Mouse (Mus musculus): Measurements from ENCODE around the gene Pappa2. TPM values are rescaled to one million over a fixed set of nuclear protein-coding genes. Genes with fewer than 3 reads are reported as not detected.

The Pappa2 gene
- polyA plus RNA-seq, 1 experiment from 2014 or later = 0.01 TPM

DNA sequence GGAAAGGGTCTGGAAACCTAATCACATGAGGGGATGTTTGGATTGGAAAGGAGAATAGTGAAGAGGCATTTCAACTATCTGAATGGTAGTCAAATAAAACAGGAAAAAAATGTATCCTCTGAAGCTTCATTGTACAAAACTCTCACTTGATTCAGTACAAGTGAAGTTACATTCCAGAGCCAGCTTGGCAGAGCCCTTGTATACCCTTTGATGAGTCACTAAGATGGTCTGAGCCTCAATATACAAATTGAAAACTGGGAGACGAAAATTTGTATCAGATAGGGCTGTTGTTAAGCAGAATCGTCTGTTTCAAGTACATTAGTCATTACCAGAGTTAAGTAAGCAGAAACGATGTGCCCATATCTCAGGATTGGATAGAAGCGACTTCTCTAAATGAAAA is 143.1 kb downstream of the Pappa2 start:
- no peak for ATAC-seq (ENCODE audit: insufficient read depth)
- Histone ChIP-seq H3K27me3 (no peaks in the 10 kb centered on the region), H3K4me2 (no peak overlapping the region), H3K27ac (replicated peaks) (no peak overlapping the region), H3K9ac (no peak overlapping the region), H3K36me3 (replicated peaks) (no peaks in the 10 kb centered on the region), H3K4me1 (replicated peaks) (no peaks in the 10 kb centered on the region), H3K9me3 (replicated peaks) (no peaks in the 10 kb centered on the region), H3K4me3 (replicated peaks) (no peak overlapping the region)
- 56% methylated on average over 4 of the region's 4 CpGs for WGBS (ENCODE audit: insufficient replicate concordance)

DNA sequence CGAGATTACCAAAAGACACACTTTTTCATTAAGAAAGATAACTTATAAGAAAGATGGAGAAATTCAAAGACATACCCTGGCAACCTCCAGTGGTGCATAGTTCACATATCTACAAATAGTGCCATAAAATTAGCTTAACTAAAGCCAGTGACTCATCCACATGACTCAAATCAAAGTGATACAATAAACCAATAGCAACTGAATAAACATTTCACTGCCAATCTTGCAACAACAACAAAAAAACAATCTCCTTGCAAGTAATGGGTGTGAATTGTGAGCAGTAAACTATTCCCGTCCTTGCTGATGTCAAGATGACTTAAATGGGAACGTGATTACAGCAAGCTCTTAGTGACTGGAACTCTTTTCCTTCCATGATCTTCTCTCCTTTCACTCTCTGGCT is 150.1 kb downstream of the Pappa2 start:
- ATAC-seq (ENCODE audit: insufficient read depth) = no peak

DNA sequence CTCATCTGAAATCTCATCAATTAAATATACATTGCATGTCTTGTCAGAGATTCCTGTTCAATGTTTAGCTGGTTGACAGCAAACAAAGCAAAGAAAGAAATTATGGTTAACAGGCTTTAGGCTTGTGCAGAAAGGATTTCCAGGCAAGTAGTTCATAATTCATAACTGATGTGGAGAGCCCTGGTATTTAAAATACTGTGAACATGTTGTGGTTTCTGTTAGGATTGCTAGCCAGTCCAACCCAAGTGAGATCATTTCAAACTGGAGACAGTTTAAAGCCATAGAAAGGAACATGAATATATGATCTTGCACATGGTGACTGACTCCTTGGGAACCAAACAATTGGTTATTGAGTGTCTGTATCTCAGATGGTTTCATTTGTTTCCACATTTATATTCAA is 152.4 kb downstream of the Pappa2 start:
- ATAC-seq (ENCODE audit: insufficient read depth) = no peak

More for the DNA sequence above, 150.1 kb downstream of the Pappa2 start:
- Histone ChIP-seq H3K4me2 (no peak overlapping the region), H3K27ac (replicated peaks) (no peak overlapping the region), H3K4me3 (replicated peaks) (no peak overlapping the region), H3K36me3 (replicated peaks) (no peaks in the 10 kb centered on the region), H3K27me3 (no peaks in the 10 kb centered on the region), H3K9ac (no peak overlapping the region), H3K9me3 (replicated peaks) (no peaks in the 10 kb centered on the region), H3K4me1 (replicated peaks) (no peaks in the 10 kb centered on the region)
- 45% methylated on average over 3 of the region's 3 CpGs for WGBS (ENCODE audit: insufficient replicate concordance)

DNA sequence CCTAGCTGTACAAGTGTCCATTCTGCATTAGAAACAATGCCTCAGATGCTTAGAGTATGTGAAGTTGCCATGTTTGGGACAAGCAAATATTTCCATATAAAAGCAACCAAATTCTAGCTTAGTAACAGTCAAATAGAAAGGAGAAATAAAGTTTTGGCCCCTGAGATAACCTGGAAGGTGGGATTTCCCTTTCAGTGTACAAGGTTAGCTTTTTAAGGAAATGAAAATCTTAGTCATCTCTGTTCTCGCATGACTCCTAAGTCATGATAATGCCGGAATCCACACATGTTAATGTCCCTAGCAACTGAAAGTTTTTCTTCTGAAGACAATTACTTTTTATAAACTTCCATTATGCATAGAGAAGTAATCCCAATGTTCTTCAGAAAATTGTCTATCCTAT is 160.6 kb downstream of the Pappa2 start:
- Histone ChIP-seq H3K9me3 (replicated peaks) (no peaks in the 10 kb centered on the region), H3K27me3 (no peaks in the 10 kb centered on the region), H3K4me1 (replicated peaks) (no peaks in the 10 kb centered on the region), H3K4me2 (no peak overlapping the region), H3K9ac (no peak overlapping the region), H3K27ac (replicated peaks) (no peak overlapping the region), H3K36me3 (replicated peaks) (no peaks in the 10 kb centered on the region), H3K4me3 (replicated peaks) (no peak overlapping the region)
- ATAC-seq (ENCODE audit: insufficient read depth) = no peak
- WGBS (ENCODE audit: insufficient replicate concordance) = 70% methylated on average over 2 of the region's 2 CpGs

More for the DNA sequence above, 152.4 kb downstream of the Pappa2 start:
- no peak overlapping the region for H3K27ac ChIP-seq (replicated peaks)
- H3K27me3 ChIP-seq = no peaks in the 10 kb centered on the region
- no peaks in the 10 kb centered on the region for H3K36me3 ChIP-seq (replicated peaks)
- H3K9ac ChIP-seq = no peak overlapping the region
- H3K4me3 ChIP-seq (replicated peaks) = no peak overlapping the region
- H3K9me3 ChIP-seq (replicated peaks) = no peaks in the 10 kb centered on the region
- H3K4me1 ChIP-seq (replicated peaks) = no peaks in the 10 kb centered on the region
- H3K4me2 ChIP-seq = no peak overlapping the region

DNA sequence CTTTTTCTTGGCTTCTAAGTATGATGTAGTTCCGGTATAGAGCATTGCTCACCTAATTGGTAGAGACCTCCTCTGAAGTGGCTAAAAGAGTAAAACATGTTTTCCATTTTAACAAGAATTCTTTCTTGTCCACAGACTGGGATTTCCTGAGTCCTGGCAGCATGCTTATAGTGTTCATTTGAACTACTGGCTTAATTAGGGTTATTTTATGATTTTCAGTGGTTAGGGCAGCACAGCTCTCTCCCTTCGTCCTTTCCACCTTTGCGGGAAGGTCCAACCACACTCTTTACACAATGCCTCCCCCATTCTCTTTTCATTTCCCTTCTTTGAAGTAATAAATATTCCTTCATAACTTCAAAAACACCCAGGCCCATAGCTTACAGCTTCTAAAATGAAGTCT is 163.8 kb downstream of the Pappa2 start:
- no peak for ATAC-seq (ENCODE audit: insufficient read depth)
- H3K9me3 ChIP-seq (replicated peaks) = no peaks in the 10 kb centered on the region
- WGBS (ENCODE audit: insufficient replicate concordance) = 65% methylated on average over 3 of the region's 3 CpGs
- no peaks in the 10 kb centered on the region for H3K27me3 ChIP-seq
- no peak overlapping the region for H3K4me2 ChIP-seq
- H3K4me3 ChIP-seq (replicated peaks) = no peak overlapping the region
- H3K27ac ChIP-seq (replicated peaks) = no peak overlapping the region
- no peaks in the 10 kb centered on the region for H3K4me1 ChIP-seq (replicated peaks)
- no peak overlapping the region for H3K9ac ChIP-seq
- no peaks in the 10 kb centered on the region for H3K36me3 ChIP-seq (replicated peaks)

DNA sequence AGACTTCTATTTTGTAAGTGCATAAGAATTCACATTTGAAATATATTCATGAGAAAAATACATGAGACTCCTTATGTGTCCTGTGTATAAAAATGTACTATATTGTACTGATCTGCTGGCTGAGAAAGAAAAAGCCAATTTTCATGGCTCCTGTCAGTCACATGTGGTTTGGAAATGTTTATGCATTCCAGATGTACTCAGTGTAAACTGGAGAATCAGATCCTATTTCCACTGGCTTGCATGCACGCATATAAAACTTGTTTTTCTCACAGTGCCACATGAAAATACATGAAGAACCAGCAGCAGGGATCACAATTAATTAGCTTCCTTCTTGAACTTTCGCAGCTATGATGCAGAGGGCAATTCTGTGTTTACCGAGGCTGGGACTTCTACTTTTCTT is 168.4 kb downstream of the Pappa2 start:
- H3K27ac ChIP-seq (replicated peaks) = no peak overlapping the region
- no peaks in the 10 kb centered on the region for H3K9me3 ChIP-seq (replicated peaks)
- no peaks in the 10 kb centered on the region for H3K4me1 ChIP-seq (replicated peaks)
- H3K36me3 ChIP-seq (replicated peaks) = no peaks in the 10 kb centered on the region
- WGBS (ENCODE audit: insufficient replicate concordance) = 49% methylated on average over 3 of the region's 3 CpGs
- H3K9ac ChIP-seq = no peak overlapping the region
- ATAC-seq (ENCODE audit: insufficient read depth) = no peak
- H3K27me3 ChIP-seq = no peaks in the 10 kb centered on the region
- H3K4me2 ChIP-seq = no peak overlapping the region
- H3K4me3 ChIP-seq (replicated peaks) = no peak overlapping the region

DNA sequence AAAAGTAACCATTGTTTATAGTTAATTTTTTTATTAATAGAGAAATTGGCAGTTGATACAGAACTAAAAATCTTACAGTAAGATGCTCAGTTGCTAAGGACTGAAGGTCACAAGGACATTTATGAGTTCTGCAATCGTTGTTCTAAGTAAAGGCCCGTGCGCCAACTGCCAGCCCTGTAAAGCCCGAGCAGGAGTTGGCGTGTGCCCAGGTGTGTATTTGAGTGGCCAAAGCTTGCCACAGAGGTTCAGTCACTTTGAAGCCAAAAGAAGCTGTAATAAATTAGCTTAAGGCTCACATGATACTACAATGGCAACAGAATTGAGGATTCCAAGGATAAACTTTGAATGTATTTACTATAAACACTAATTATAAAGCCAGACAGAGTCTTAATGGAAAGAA is 204.8 kb downstream of the Pappa2 start:
- 67% methylated on average over 5 of the region's 5 CpGs for WGBS (ENCODE audit: insufficient replicate concordance)
- H3K4me2 ChIP-seq = no peak overlapping the region
- H3K27me3 ChIP-seq = no peaks in the 10 kb centered on the region
- H3K4me3 ChIP-seq (replicated peaks) = no peak overlapping the region
- no peak for ATAC-seq (ENCODE audit: insufficient read depth)
- H3K27ac ChIP-seq (replicated peaks) = no peak overlapping the region
- no peaks in the 10 kb centered on the region for H3K4me1 ChIP-seq (replicated peaks)
- no peaks in the 10 kb centered on the region for H3K9me3 ChIP-seq (replicated peaks)
- H3K36me3 ChIP-seq (replicated peaks) = no peaks in the 10 kb centered on the region
- no peak overlapping the region for H3K9ac ChIP-seq

DNA sequence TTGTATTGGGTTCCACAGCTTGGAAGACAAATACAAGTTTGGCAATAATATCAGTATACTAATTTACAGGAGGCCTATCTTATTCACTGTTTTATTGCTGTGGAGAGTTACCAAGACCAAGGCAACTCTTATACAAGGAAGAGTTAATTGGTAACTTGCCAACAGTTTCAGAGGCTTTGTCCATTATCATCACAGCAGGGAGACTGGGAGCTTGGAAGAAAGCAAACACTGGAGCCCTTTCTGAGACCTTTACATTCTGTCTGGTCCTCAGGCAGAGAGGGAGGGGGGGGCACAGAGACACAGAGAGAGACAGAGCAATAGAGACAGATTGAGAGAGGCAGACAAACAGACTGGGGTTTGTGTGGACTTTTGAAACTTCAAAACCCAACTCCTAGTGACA is 207.2 kb downstream of the Pappa2 start:
- no peaks in the 10 kb centered on the region for H3K9me3 ChIP-seq (replicated peaks)
- H3K9ac ChIP-seq = no peak overlapping the region
- ATAC-seq (ENCODE audit: insufficient read depth) = no peak
- no peaks in the 10 kb centered on the region for H3K36me3 ChIP-seq (replicated peaks)
- no peak overlapping the region for H3K4me2 ChIP-seq
- H3K27me3 ChIP-seq = no peaks in the 10 kb centered on the region
- no peak overlapping the region for H3K4me3 ChIP-seq (replicated peaks)
- no peak overlapping the region for H3K27ac ChIP-seq (replicated peaks)
- no peaks in the 10 kb centered on the region for H3K4me1 ChIP-seq (replicated peaks)

DNA sequence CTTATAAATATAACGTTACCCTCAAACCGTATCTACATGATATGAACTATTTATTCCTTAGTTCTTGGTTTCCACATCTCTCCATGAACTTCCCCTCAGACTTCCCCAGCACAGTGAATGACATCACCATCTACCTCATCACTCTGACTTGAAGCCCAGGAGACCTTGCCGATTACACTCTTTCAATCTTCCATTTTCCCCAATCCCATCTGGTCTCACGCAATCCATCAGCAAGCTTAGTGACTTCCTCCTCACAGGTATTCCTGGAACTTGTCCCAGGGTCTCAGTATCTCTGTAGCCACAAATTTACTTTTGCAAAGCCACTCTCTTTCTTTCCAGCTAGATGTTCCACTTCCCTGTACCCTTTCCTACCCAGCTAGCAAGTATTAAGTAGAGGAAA is 209.5 kb downstream of the Pappa2 start:
- H3K27ac ChIP-seq (replicated peaks) = no peak overlapping the region
- no peak overlapping the region for H3K4me3 ChIP-seq (replicated peaks)
- H3K9me3 ChIP-seq (replicated peaks) = no peaks in the 10 kb centered on the region
- H3K36me3 ChIP-seq (replicated peaks) = no peaks in the 10 kb centered on the region
- no peak overlapping the region for H3K4me2 ChIP-seq
- no peaks in the 10 kb centered on the region for H3K4me1 ChIP-seq (replicated peaks)
- ATAC-seq (ENCODE audit: insufficient read depth) = no peak
- H3K27me3 ChIP-seq = no peaks in the 10 kb centered on the region
- no peak overlapping the region for H3K9ac ChIP-seq
- 67% methylated on average over 4 of the region's 4 CpGs for WGBS (ENCODE audit: insufficient replicate concordance)

DNA sequence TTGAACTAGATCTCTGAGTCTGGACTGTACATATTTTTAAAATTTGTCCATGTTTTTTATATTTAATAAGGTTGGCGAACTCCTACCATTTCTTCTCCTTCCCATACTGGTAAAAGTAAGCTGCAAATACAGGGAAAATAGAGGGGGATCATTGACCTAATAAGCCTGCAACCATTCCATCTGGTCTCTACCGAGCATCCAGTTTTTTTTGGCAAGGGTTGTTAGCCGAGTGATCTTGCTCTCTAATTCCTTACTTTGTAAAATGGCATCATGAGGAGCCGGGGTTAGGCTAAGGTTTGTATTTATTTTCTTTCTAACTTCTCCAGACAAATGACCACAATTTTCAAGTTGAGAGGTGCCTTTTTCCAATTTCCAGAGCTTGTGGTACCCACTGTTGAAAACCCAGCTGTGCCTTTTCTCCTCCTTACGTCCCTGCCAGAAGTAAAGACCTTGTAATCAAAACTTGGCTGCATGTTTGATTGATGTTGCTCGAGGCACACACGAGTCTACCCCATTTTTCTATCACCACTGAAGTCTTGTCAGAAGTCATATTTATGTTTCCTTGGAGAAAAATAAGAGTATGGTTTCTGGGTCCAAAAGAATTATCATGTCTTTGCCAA is 210.1 kb downstream of the Pappa2 start:
- H3K9me3 ChIP-seq (replicated peaks) = no peaks in the 10 kb centered on the region

DNA sequence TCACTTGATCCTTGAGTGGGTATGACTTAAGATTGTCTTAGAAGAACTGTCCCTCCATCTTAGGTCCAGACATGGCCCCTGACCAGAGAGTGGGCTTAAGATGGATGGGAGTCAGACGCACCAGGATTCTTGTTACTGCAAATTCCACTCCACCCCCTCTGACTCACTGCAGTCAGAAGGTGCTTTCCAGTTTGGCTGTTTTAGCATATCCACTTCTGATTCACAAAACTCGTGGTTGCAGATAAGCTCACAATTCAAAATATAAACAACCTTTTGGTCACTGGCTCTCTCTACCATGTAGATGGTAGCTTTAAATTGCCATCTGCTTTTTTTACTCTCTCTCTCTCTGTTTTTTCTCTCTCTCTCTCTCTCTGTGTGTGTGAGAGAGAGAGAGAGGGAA is 214.4 kb downstream of the Pappa2 start:
- Histone ChIP-seq H3K4me3 (replicated peaks) (no peak overlapping the region), H3K27me3 (no peaks in the 10 kb centered on the region), H3K4me1 (replicated peaks) (no peaks in the 10 kb centered on the region), H3K9me3 (replicated peaks) (no peaks in the 10 kb centered on the region), H3K36me3 (replicated peaks) (no peaks in the 10 kb centered on the region), H3K9ac (no peak overlapping the region), H3K4me2 (no peak overlapping the region), H3K27ac (replicated peaks) (no peak overlapping the region)
- no peak for ATAC-seq (ENCODE audit: insufficient read depth)
- WGBS (ENCODE audit: insufficient replicate concordance) = 40% methylated on average over 2 of the region's 2 CpGs

More for the DNA sequence above, 210.1 kb downstream of the Pappa2 start:
- Histone ChIP-seq H3K27ac (replicated peaks) (no peak overlapping the region), H3K4me2 (no peak overlapping the region), H3K4me3 (replicated peaks) (no peak overlapping the region), H3K9ac (no peak overlapping the region), H3K36me3 (replicated peaks) (no peaks in the 10 kb centered on the region), H3K27me3 (no peaks in the 10 kb centered on the region), H3K4me1 (replicated peaks) (no peaks in the 10 kb centered on the region)
- 55% methylated on average over 7 of the region's 7 CpGs for WGBS (ENCODE audit: insufficient replicate concordance)
- ATAC-seq (ENCODE audit: insufficient read depth) = no peak

DNA sequence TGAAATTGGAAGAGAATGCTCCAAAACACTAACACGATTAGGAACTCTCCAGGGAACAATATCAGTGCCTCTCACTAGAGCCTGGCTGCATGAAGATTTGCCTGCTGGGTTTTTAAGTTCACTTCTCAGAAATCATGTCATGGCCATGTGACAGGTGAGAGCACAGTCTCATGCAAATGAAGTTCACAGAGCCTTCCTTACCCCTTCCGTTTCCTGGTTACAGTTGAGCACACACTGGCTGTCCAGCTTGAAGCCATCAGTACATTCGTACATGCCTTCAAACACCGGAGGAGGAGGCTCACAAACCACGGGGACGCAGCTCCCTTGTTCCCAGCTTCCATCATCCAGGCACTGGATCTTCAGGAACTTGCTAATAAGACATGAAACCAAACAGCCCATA is 215.6 kb downstream of the Pappa2 start:
- no peak overlapping the region for H3K27ac ChIP-seq (replicated peaks)
- no peak overlapping the region for H3K4me2 ChIP-seq
- ATAC-seq (ENCODE audit: insufficient read depth) = no peak
- no peaks in the 10 kb centered on the region for H3K36me3 ChIP-seq (replicated peaks)
- no peak overlapping the region for H3K4me3 ChIP-seq (replicated peaks)
- no peaks in the 10 kb centered on the region for H3K9me3 ChIP-seq (replicated peaks)
- H3K4me1 ChIP-seq (replicated peaks) = no peaks in the 10 kb centered on the region
- no peaks in the 10 kb centered on the region for H3K27me3 ChIP-seq
- whole genome bisulfite sequencing (ENCODE audit: insufficient replicate concordance) = 58% methylated on average over 6 of the region's 6 CpGs
- H3K9ac ChIP-seq = no peak overlapping the region

Measured in liver, embryonic 15.5 days (tissue).